Mouse (Mus musculus) kidney, embryonic 16.5 days (tissue): Measurements from ENCODE around the gene Slc10a3. TPM values are rescaled to one million over a fixed set of nuclear protein-coding genes. Genes with fewer than 3 reads are reported as not detected.
"Not testable (repeated sequence)": the region's sequence is repeated elsewhere in the genome, so short reads cannot be mapped to it uniquely, and the experiment has no call there.

Experiments used
- ATAC-seq: fragments of 200-750 bp; cut with Nextera tagmentation; 2 replicates; pipeline ENCODE4 v1.8.0; 2017; ENCODE audit warnings: moderate TSS enrichment; ENCODE audit not compliant: low FRiP score, low TSS enrichment
- H3K27ac ChIP-seq: fragments of 300-500 bp; sonication (generic); 2 replicates; pipeline ENCODE4 v1.5.1; 2014; ENCODE audit warnings: low read length
- H3K27me3 ChIP-seq: fragments of 300-500 bp; sonication (generic); 2 replicates; pipeline ENCODE4 v1.6.1; 2014; ENCODE audit warnings: low read length, control low read depth, mixed read lengths; ENCODE audit not compliant: insufficient read depth
- H3K36me3 ChIP-seq: fragments of 300-500 bp; sonication (generic); 2 replicates; pipeline ENCODE4 v1.6.1; 2014; ENCODE audit warnings: low read length, control low read depth, mixed read lengths; ENCODE audit not compliant: insufficient read depth
- H3K4me1 ChIP-seq: fragments of 300-500 bp; sonication (generic); 2 replicates; pipeline ENCODE4 v1.6.1; 2014; ENCODE audit warnings: low read length, control low read depth, mixed read lengths; ENCODE audit not compliant: insufficient read depth
- H3K4me2 ChIP-seq: fragments of 300-500 bp; sonication (generic); replicated peaks from 2 replicates; pipeline ENCODE4 v1.6.1; 2014; ENCODE audit warnings: low read depth, low read length
- H3K4me3 ChIP-seq: fragments of 300-500 bp; sonication (generic); 2 replicates; pipeline ENCODE4 v1.5.1; 2014; ENCODE audit warnings: mild to moderate bottlenecking, low read length
- H3K9ac ChIP-seq: fragments of 300-500 bp; sonication (generic); replicated peaks from 2 replicates; pipeline ENCODE4 v1.6.1; 2014; ENCODE audit warnings: low read length
- H3K9me3 ChIP-seq: fragments of 300-500 bp; sonication (generic); 2 replicates; pipeline ENCODE4 v1.6.1; 2016; ENCODE audit warnings: low read length, control low read depth
- WGBS: fragments of 180-500 bp; shearing (Covaris S2); extraction: QIAGEN DNeasy Blood & Tissue Kit; methylation state at CpG from one replicate; pipeline ENCODE4 v1.1.7; 2014; 5-methylcytosine and 5-hydroxymethylcytosine counted together
- polyA plus RNA-seq: library from polyadenylated mRNA; unstranded; fragments of >200 nt; fragmentation: Nextera tagmentation; extraction: Ambion mirVana; gene quantifications from 2 replicates; pipeline ENCODE4 v1.2.1, GENCODE M21; 2015

Gene Slc10a3
- polyA plus RNA-seq, 1 experiment from 2014 or later = 25.7 TPM

- no peaks in the 10 kb centered on the region for H3K4me1 ChIP-seq
- no peak for ATAC-seq
- H3K9ac ChIP-seq = no peak overlapping the region
- no peaks in the 10 kb centered on the region for H3K9me3 ChIP-seq
- WGBS = 37% methylated on average over 11 of the region's 11 CpGs
- H3K36me3 ChIP-seq = no peaks in the 10 kb centered on the region
- no peak overlapping the region for H3K4me2 ChIP-seq
- H3K27ac ChIP-seq = no peak overlapping the region
- H3K27me3 ChIP-seq = no peaks in the 10 kb centered on the region
- H3K4me3 ChIP-seq = no peak overlapping the region
These were observed 14.0 kb downstream of the Slc10a3 start for GRCm38 (mm10) chrX:74359171-74359570.

GRCm38 (mm10) chrX:74357069-74357468 is 16.1 kb downstream of the Slc10a3 start:
- H3K9me3 ChIP-seq, H3K27ac ChIP-seq, ATAC-seq, H3K4me3 ChIP-seq, H3K4me1 ChIP-seq, H3K9ac ChIP-seq, H3K4me2 ChIP-seq, H3K36me3 ChIP-seq, H3K27me3 ChIP-seq: not testable (repeated sequence)
- 85% methylated on average over 2 of the region's 3 CpGs for WGBS

- WGBS = 19% methylated on average over 11 of the region's 22 CpGs
- Histone ChIP-seq H3K4me1 (0 out of 2 replicates have a peak, but pooled peaks cover 5% of the 10 kb centered on the region), H3K9ac (peak within 1 kb of the TSS; percentile 69), H3K27ac (peak within 1 kb of the TSS; percentile 56; the same call in 1 of the 2 replicates), H3K27me3 (no peaks in the 10 kb centered on the region), H3K36me3 (no peaks in the 10 kb centered on the region), H3K4me2 (peak within 1 kb of the TSS; percentile 51), H3K4me3 (peak within 1 kb of the TSS; percentile 59), H3K9me3 (no peaks in the 10 kb centered on the region)
- peak; percentile 89 for ATAC-seq
These were observed 19.7 kb downstream of the Slc10a3 start, which contains the start of gene Lage3 for GRCm38 (mm10) chrX:74353467-74353770. Gene Lage3, minus strand, starts transcription at chrX:74353618.

- Histone ChIP-seq H3K4me2 (peak overlapping the region; percentile 51), H3K9me3 (no peaks in the 10 kb centered on the region), H3K9ac (peak overlapping the region; percentile 69), H3K4me1 (0 out of 2 replicates have a peak, but pooled peaks cover 5% of the 10 kb centered on the region), H3K27ac (peak overlapping the region; percentile 56; the same call in 1 of the 2 replicates), H3K4me3 (peak overlapping the region; percentile 59), H3K36me3 (no peaks in the 10 kb centered on the region), H3K27me3 (no peaks in the 10 kb centered on the region)
- peak; percentile 61 for ATAC-seq
- WGBS = 25% methylated on average over 13 of the region's 13 CpGs
These were observed 20.3 kb downstream of the Slc10a3 start for GRCm38 (mm10) chrX:74352645-74353466.

- Histone ChIP-seq H3K9me3 (no peaks in the 10 kb centered on the region), H3K4me1 (peaks cover 14% of the 10 kb centered on the region; the same call in 1 of the 2 replicates), H3K27ac (no peak overlapping the region), H3K36me3 (no peaks in the 10 kb centered on the region), H3K4me2 (peak overlapping the region; percentile 56), H3K27me3 (no peaks in the 10 kb centered on the region), H3K4me3 (peak overlapping the region; percentile 46; the same call in 1 of the 2 replicates), H3K9ac (no peak overlapping the region)
- WGBS = 54% methylated on average over 2 of the region's 2 CpGs
- no peak for ATAC-seq
These were observed 42.8 kb downstream of the Slc10a3 start for GRCm38 (mm10) chrX:74330166-74330930.

- ATAC-seq = peak; percentile 61
- 21% methylated on average over 10 of the region's 10 CpGs for WGBS
These were observed 43.9 kb downstream of the Slc10a3 start for GRCm38 (mm10) chrX:74329215-74329671.

GRCm38 (mm10) chrX:74328725-74329161 is 44.4 kb downstream of the Slc10a3 start, which contains the start of gene Plxna3:
Gene Plxna3, plus strand, starts transcription at chrX:74329066.
- WGBS = 16% methylated on average over 28 of the region's 30 CpGs
- Histone ChIP-seq H3K4me2 (peak within 1 kb of the TSS; percentile 56), H3K27me3 (no peaks in the 10 kb centered on the region), H3K9ac (peak within 1 kb of the TSS; percentile 57), H3K4me3 (peak within 1 kb of the TSS; percentile 46), H3K9me3 (no peaks in the 10 kb centered on the region), H3K4me1 (peaks cover 14% of the 10 kb centered on the region; the same call in 1 of the 2 replicates), H3K36me3 (no peaks in the 10 kb centered on the region), H3K27ac (0 out of 2 replicates have a peak within 1 kb of the TSS, but pooled peaks have one; percentile 27)
- peak; percentile 95 for ATAC-seq

More at GRCm38 (mm10) chrX:74329215-74329671, 43.9 kb downstream of the Slc10a3 start:
- H3K4me2 ChIP-seq = peak overlapping the region; percentile 56
- H3K4me3 ChIP-seq = peak overlapping the region; percentile 46
- no peaks in the 10 kb centered on the region for H3K27me3 ChIP-seq
- peaks cover 14% of the 10 kb centered on the region; the same call in 1 of the 2 replicates for H3K4me1 ChIP-seq
- H3K27ac ChIP-seq = no peak overlapping the region
- H3K9me3 ChIP-seq = no peaks in the 10 kb centered on the region
- H3K9ac ChIP-seq = peak overlapping the region; percentile 57
- no peaks in the 10 kb centered on the region for H3K36me3 ChIP-seq

Other genes starting within 250 kb of the Slc10a3 start
- gene Opn1mw, start 245.9 kb downstream of the Slc10a3 start, polyA plus RNA-seq = not detected in 2 replicates
- 10.0 and 10.3 TPM in 2 replicates for gene Mecp2, start 238.0 kb downstream of the Slc10a3 start, polyA plus RNA-seq
- not detected in 2 replicates for gene Tex28, start 205.5 kb downstream of the Slc10a3 start, polyA plus RNA-seq
- gene Tktl1, start 196.1 kb downstream of the Slc10a3 start, polyA plus RNA-seq = 0.06 and 0.23 TPM in 2 replicates
- gene Flna, start 123.5 kb downstream of the Slc10a3 start, polyA plus RNA-seq = 331 and 364 TPM in 2 replicates
- gene Emd, start 118.7 kb downstream of the Slc10a3 start, polyA plus RNA-seq = 25.6 and 26.5 TPM in 2 replicates
- 610 and 782 TPM in 2 replicates for gene Rpl10, start 102.5 kb downstream of the Slc10a3 start, polyA plus RNA-seq
- 97.2 and 103 TPM in 2 replicates for gene Taz, start 91.4 kb downstream of the Slc10a3 start, polyA plus RNA-seq
- 13.4 and 15.5 TPM in 2 replicates for gene Dnase1l1, start 91.0 kb downstream of the Slc10a3 start, polyA plus RNA-seq
- 175 and 180 TPM in 2 replicates for gene Atp6ap1, start 76.3 kb downstream of the Slc10a3 start, polyA plus RNA-seq
- gene Gdi1, start 68.4 kb downstream of the Slc10a3 start, polyA plus RNA-seq = 219 and 243 TPM in 2 replicates
- 69.8 and 71.4 TPM in 2 replicates for gene Fam50a, start 60.3 kb downstream of the Slc10a3 start, polyA plus RNA-seq
- 12.6 and 15.6 TPM in 2 replicates for gene Plxna3, start 44.3 kb downstream of the Slc10a3 start, polyA plus RNA-seq
- 108 and 113 TPM in 2 replicates for gene Lage3, start 19.7 kb downstream of the Slc10a3 start, polyA plus RNA-seq
- 77.5 and 83.4 TPM in 2 replicates for gene Ubl4a, start 131 bp downstream of the Slc10a3 start, polyA plus RNA-seq
- 45.9 and 47.1 TPM in 2 replicates for gene Fam3a, start 19.9 kb upstream of the Slc10a3 start, polyA plus RNA-seq
- 22.7 and 23.2 TPM in 2 replicates for gene Ikbkg, start 19.9 kb upstream of the Slc10a3 start, polyA plus RNA-seq
- gene G6pdx, start 55.8 kb upstream of the Slc10a3 start, polyA plus RNA-seq = 53.6 and 54.4 TPM in 2 replicates
- gene Gm6880, start 108.0 kb upstream of the Slc10a3 start, polyA plus RNA-seq = not detected in 2 replicates
- gene Olfr1326-ps1, start 201.5 kb upstream of the Slc10a3 start, polyA plus RNA-seq = not detected in 2 replicates
- gene Olfr1325, start 219.3 kb upstream of the Slc10a3 start, polyA plus RNA-seq = not detected in 2 replicates